Mouse (Mus musculus): ENCODE results near the gene Rcor3. TPM values are rescaled to one million over a fixed set of nuclear protein-coding genes. Genes with fewer than 3 reads are reported as not detected.

The Rcor3 gene
- total RNA-seq, 2 experiments from 2014 or later = 19.7 to 20.6 TPM

GRCm38 (mm10) chr1:192072426-192072825, 65.4 kb downstream of the Rcor3 start:
- no peak for DNase-seq (ENCODE audit: low spot score in 2 of 2)

DNA sequence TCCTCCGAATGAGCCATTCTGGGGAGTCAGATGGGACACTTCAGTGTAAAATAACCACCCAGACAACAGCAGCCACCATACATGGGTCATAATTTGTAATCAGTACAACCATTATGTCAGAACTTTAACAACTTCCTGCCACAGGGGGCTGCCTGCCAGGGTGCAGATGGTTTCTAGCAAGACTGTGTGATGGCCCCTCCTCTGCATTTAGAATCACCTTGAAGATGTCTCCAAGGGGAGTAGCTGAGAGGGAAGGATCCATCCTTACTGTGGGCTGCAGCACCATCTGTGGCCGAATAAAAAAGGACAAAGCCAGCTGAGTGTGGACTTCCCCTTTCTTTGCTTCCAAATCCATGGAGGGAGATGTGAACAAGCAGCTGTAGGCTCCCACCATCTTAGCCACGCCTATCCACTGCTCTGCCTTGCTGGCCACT, 67.2 kb downstream of the Rcor3 start:
- DNase-seq (ENCODE audit: low spot score in 2 of 2) = no peak

DNA sequence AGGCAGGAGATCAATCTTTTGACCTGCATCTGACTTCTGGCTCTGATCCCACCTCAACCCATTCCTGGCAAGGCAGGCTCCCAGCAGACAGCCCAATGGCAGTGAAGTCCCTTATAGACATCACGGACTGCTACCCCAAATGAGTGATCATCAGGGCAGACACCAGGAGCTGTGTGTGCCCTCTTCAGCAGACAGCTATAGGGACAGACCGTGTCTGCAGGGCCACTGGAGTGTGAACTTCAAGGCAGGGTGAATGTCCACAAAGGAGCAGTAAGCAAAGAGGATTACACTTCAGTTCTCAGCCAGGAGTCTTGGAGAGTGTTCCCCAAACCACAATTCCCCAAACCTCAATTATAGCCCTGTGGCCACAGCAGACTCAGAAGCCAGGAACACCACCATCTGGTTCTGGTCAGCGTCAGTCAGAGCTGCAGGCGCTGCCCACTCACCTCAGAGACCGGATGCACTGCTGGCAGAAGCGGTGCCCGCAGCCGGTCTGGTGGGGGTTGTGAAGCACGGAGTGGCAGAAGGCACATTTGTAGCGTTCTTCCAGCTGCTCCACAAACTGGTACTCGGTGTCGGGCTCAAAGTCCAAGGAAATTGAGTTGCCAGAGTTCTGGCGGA, 67.8 kb downstream of the Rcor3 start:
- no peak for DNase-seq (ENCODE audit: low spot score in 2 of 2)

GRCm38 (mm10) chr1:192068188-192068587, 69.7 kb downstream of the Rcor3 start:
- DNase-seq (ENCODE audit: low spot score in 2 of 2) = no peak

- DNase-seq (ENCODE audit: low spot score in 2 of 2) = no peak
These were observed 70.9 kb downstream of the Rcor3 start for GRCm38 (mm10) chr1:192066956-192067355.

DNA sequence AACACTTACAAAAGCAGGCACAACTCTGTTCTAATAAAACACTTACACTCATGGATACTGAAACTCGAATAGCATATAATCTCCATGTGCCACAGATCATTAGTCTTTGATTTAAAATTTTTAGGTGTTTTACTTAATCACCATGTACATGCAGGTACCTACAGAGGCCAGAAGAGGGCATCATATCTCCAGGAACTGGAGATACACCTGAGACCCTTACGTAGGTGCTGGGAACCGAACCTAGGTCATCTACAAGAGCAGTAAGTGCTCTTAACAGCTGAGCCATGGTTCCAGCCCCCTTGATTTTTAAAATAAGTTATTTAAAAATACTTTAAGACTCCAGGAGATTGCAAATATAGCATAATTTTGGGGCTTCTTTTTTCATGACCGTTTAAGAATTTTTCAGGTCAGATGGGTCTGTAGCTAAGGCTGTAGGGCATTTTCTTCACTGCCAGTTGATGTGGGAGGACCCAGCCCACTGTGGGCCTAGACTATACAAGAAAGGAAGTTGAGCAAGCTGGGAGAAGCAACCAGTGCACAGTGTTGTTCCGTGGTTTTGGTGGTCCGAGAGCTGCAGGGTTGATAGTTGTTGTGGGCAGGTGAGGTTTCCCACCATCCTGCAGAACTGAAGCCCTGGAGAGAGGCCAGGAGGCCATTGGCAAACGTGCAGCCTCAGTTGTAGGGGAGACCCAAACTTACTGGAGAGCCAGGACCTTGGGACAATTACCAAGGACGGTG, 74.5 kb downstream of the Rcor3 start:
- no peak for DNase-seq (ENCODE audit: low spot score in 2 of 2)

DNA sequence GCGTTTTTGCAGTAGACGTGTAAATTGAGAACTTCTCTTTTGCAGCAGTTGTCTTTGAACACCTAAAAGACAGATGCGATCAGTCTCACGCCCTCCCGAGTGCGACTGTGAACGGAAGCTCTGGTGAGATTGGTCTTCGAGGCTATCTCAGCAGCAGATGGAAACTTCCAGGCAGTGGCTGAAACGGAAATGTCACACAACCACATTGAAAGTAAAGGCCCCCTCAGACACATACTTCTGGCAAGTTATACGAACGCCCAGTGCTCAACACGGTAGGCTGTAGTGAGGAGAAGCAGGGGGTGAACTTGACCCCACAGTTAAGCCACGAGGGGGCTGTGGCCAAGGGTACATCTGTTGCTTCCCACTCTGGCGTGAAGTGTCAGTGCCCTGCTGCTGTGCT, 75.2 kb downstream of the Rcor3 start:
- no peak for DNase-seq (ENCODE audit: low spot score in 2 of 2)

- peak in 1 of 2 experiments; percentile 29 for DNase-seq (ENCODE audit: low spot score in 2 of 2)
These were observed 76.1 kb downstream of the Rcor3 start for GRCm38 (mm10) chr1:192061666-192062306.

- no peak for DNase-seq (ENCODE audit: low spot score in 2 of 2)
These were observed 79.0 kb downstream of the Rcor3 start for GRCm38 (mm10) chr1:192058911-192059310.

GRCm38 (mm10) chr1:192053726-192054125, 84.1 kb downstream of the Rcor3 start:
- no peak for DNase-seq (ENCODE audit: low spot score in 2 of 2)

- no peak for DNase-seq (ENCODE audit: low spot score in 2 of 2)
These were observed 84.9 kb downstream of the Rcor3 start for GRCm38 (mm10) chr1:192052986-192053385.

- no peak for DNase-seq (ENCODE audit: low spot score in 2 of 2)
These were observed 85.4 kb downstream of the Rcor3 start for GRCm38 (mm10) chr1:192052461-192052860.

Other genes with a start within 250 kb of the Rcor3 start
- 10 to 100 TPM; 15.9 to 19.1 TPM for gene Slc30a1, start 231.3 kb downstream of the Rcor3 start, total RNA-seq (2021)
- gene Rd3, start 160.7 kb downstream of the Rcor3 start, total RNA-seq (2021) = under 1 TPM in 1 of 2 experiments, not detected in 1; 0.17 TPM
- 1 to 10 TPM; 2.8 to 9.7 TPM for gene Traf5, start 45.5 kb downstream of the Rcor3 start, total RNA-seq (2021)
- under 1 TPM; 0.07 to 0.19 TPM for gene Kcnh1, start 52.7 kb upstream of the Rcor3 start, total RNA-seq (2021)

Data from adrenal gland, adult 18-20 months (tissue).